Mouse (Mus musculus) liver, embryonic 14.5 days (tissue): ENCODE measurements around the gene Lrch3.

Experiments used
- CTCF ChIP-seq: IDR thresholded peaks from 2 replicates; pipeline ENCODE4 v1.5.1; 2016; ENCODE audit warnings: antibody characterized with exemption, low read depth, control low read depth
- EP300 ChIP-seq: IDR thresholded peaks from 2 replicates; pipeline ENCODE4 v1.6.1; 2016; ENCODE audit warnings: antibody characterized with exemption, low read depth

- TF ChIP-seq CTCF (no peak), EP300 (no peak)
Observed at GRCm38 (mm10) chr16:32934470-32934869, 20.6 kb downstream of the Lrch3 start.
